In the genomic region with DNA sequence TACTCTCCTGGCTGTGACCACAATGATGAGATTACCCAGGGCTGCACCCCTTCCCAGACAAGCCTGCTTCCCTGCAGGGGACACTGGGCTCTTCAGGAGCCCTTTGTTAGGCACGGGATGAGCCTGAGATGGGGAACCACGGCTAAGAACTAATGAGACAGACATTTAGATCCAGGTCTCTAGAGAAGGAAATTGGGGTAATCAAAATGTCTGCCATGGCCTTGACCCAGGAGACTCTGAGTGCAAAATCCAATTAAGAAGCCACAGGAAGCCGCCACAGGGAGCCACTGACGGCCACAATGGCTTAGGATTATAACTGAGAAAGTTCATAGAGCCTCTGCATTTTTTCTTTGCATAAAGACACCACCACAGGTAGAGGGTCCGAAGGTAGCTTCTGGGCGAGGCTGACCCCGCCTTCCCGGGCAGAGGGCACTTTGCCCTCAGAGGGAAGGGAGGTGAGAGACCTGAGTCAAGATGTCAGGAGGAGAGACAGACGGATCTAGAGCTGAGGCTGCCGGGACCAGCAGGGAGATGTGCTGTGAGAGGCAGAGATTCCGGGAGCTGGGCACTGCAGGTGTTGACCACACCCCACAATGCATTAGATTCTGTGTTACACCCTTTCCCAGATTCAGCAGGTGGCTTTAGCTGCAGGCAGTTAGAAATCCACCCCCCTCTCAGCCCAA, we compare ENCODE assay signal across 27 mouse cellular contexts. TPM values are rescaled to one million over a fixed set of nuclear protein-coding genes. Genes with fewer than 3 reads are reported as not detected.
A peak's percentile ranks its signal among the peaks of the same experiment; 100 is the strongest.
DNase-seq lines count a peak whose midpoint lies in the region; ATAC-seq and TF ChIP-seq lines count a peak whose summit lies in the region.
"Had no signal": no experiment of that assay in that cellular context is flagged by ENCODE, and none has a peak within 500 bp of the region (broad histone marks: within the 10 kb centered on the region; RNA-seq: fewer than 3 reads in every experiment).

No protein-coding gene starts in this region.

- no peak overlapping the region for H3K4me3 ChIP-seq in kidney, embryonic 14.5 days (ENCODE audit: low read length)
- peak overlapping the region; percentile 63 for H3K4me3 ChIP-seq in E14TG2a.4 (replicated peaks; ENCODE audit: low read length)
- H3K4me3 ChIP-seq: heart, adult 2 months; hindbrain, embryonic 13.5 days; myocyte; neural tube, embryonic 15.5 days had no signal

- H3K27me3 ChIP-seq in kidney, embryonic 14.5 days (ENCODE audit: control insufficient read depth, insufficient read depth, low read length): peaks cover 18% of the 10 kb centered on the region
- H3K27me3 ChIP-seq in E14TG2a.4 (ENCODE audit: insufficient read depth, low read length): peaks cover 55% of the 10 kb centered on the region

- TF ChIP-seq CTCF in E14TG2a.4 (conservative IDR thresholded peaks at IDR 0.05; ENCODE audit: low read length): no peak

- DNase-seq in kidney, adult 11 months: peak; percentile 72
- peak; percentile 87 for DNase-seq in R1 (ENCODE audit: low read depth, low spot score)
- DNase-seq in kidney, postnatal 10 days: peak; percentile 65
- DNase-seq in T-cell, adult 2 months (ENCODE audit: low spot score): no peak
- DNase-seq: adrenal gland, postnatal 14 days; cerebellum, adult 2 months; gastrocnemius, postnatal 10 days; heart, adult 2 months; lung, embryonic 14.5 days; lung, postnatal 4 days; spleen, adult 18-20 months had no signal

- no peaks in the 10 kb centered on the region for H3K36me3 ChIP-seq in kidney, embryonic 14.5 days (ENCODE audit: control insufficient read depth, insufficient read depth, low read length)
- H3K36me3 ChIP-seq in E14TG2a.4 (ENCODE audit: insufficient read depth, low read length): peaks cover 10% of the 10 kb centered on the region
- H3K36me3 ChIP-seq: hindbrain, embryonic 13.5 days; neural tube, embryonic 15.5 days had no signal

- no peak overlapping the region for H3K9ac ChIP-seq in kidney, embryonic 14.5 days (ENCODE audit: low read depth, low read length)
- H3K9ac ChIP-seq: hindbrain, embryonic 13.5 days; lung, embryonic 14.5 days; neural tube, embryonic 15.5 days had no signal

- no peaks in the 10 kb centered on the region for H3K9me3 ChIP-seq in kidney, embryonic 14.5 days (ENCODE audit: control insufficient read depth, low read length)
- no peaks in the 10 kb centered on the region for H3K9me3 ChIP-seq in E14TG2a.4 (ENCODE audit: low read length)
- H3K9me3 ChIP-seq: hindbrain, embryonic 13.5 days; neural tube, embryonic 15.5 days had no signal

- WGBS in kidney, embryonic 14.5 days: 35% methylated on average over 11 of the region's 11 CpGs

- H3K27ac ChIP-seq in kidney, embryonic 14.5 days (ENCODE audit: low read depth, low read length): no peak overlapping the region
- H3K27ac ChIP-seq: heart, adult 2 months; hindbrain, embryonic 13.5 days; neural tube, embryonic 15.5 days had no signal

- H3K4me1 ChIP-seq in kidney, embryonic 14.5 days (ENCODE audit: control insufficient read depth, insufficient read depth, low read length): peaks cover 19% of the 10 kb centered on the region; the same call in 1 of the 2 replicates
- H3K4me1 ChIP-seq in E14TG2a.4 (replicated peaks; ENCODE audit: low read depth, low read length): peaks cover 99% of the 10 kb centered on the region

- no peak for ATAC-seq in kidney, embryonic 14.5 days (ENCODE audit: low FRiP score, low TSS enrichment)
- ATAC-seq in cerebellum, adult (ENCODE audit: insufficient number of reproducible peaks, low FRiP score, low TSS enrichment): no peak
- no peak for ATAC-seq in erythroblast, adult 5-6 weeks (replicated peaks; ENCODE audit: low FRiP score, poor library complexity, severe bottlenecking)

- no peak overlapping the region for H3K4me2 ChIP-seq in kidney, embryonic 14.5 days (replicated peaks; ENCODE audit: low read depth, low read length)
- H3K4me2 ChIP-seq: hindbrain, embryonic 13.5 days; lung, embryonic 14.5 days; midbrain, embryonic 11.5 days; neural tube, embryonic 15.5 days had no signal

RNA-seq across cellular contexts. Expression of gene Tmem235, which starts 2.8 kb away (rescaled TPM):
- polyA plus RNA-seq in kidney, embryonic 14.5 days (2014; fragmentation: Nextera tagmentation; extraction: Ambion mirVana): not detected in 2 replicates
- total RNA-seq in erythroblast, adult 5-6 weeks (2015; ENCODE audit: low replicate concordance): not detected in 2 replicates
- total RNA-seq in erythroblast, adult 5-6 weeks (2017; ENCODE audit: low replicate concordance): not detected in 2 replicates
- total RNA-seq: adrenal gland, postnatal 14 days; gastrocnemius, postnatal 10 days; heart, adult 2 months; layer of hippocampus, postnatal 25 days; liver, adult 2 months had no signal
- polyA plus RNA-seq: embryonic facial prominence, embryonic 11.5 days; frontal cortex, adult 2 months; heart, adult 2 months; heart, postnatal 0 days; hindbrain, embryonic 13.5 days; intestine, embryonic 14.5 days; liver, adult 2 months; lung, embryonic 14.5 days; midbrain, embryonic 11.5 days; myocyte; neural tube, embryonic 15.5 days; stomach, embryonic 14.5 days; thymus, postnatal 0 days had no signal

RNA-seq across cellular contexts. Expression of gene Tha1, which starts 10.0 kb away (rescaled TPM):
- polyA plus RNA-seq in kidney, embryonic 14.5 days (2014; fragmentation: Nextera tagmentation; extraction: Ambion mirVana): 4.3 and 5.1 TPM in 2 replicates
- total RNA-seq in erythroblast, adult 5-6 weeks (2015; ENCODE audit: low replicate concordance): not detected in 2 replicates
- total RNA-seq in erythroblast, adult 5-6 weeks (2017; ENCODE audit: low replicate concordance): 1.6 TPM in 1 of 2 replicates, not detected in the other

RNA-seq across cellular contexts. Expression of gene Birc5, which starts 14.3 kb away (rescaled TPM):
- 350 and 420 TPM in 2 replicates for polyA plus RNA-seq in kidney, embryonic 14.5 days (2014; fragmentation: Nextera tagmentation; extraction: Ambion mirVana)
- 83.4 and 115 TPM in 2 replicates for total RNA-seq in erythroblast, adult 5-6 weeks (2015; ENCODE audit: low replicate concordance)
- total RNA-seq in erythroblast, adult 5-6 weeks (2017; ENCODE audit: low replicate concordance): 178 and 180 TPM in 2 replicates

RNA-seq across cellular contexts. Expression of gene Tk1, which starts 37.4 kb away (rescaled TPM):
- 129 and 174 TPM in 2 replicates for polyA plus RNA-seq in kidney, embryonic 14.5 days (2014; fragmentation: Nextera tagmentation; extraction: Ambion mirVana)
- total RNA-seq in erythroblast, adult 5-6 weeks (2015; ENCODE audit: low replicate concordance): 89.2 and 89.4 TPM in 2 replicates
- total RNA-seq in erythroblast, adult 5-6 weeks (2017; ENCODE audit: low replicate concordance): 157 and 212 TPM in 2 replicates

RNA-seq across cellular contexts. Expression of gene Afmid, which starts 37.6 kb away (rescaled TPM):
- polyA plus RNA-seq in kidney, embryonic 14.5 days (2014; fragmentation: Nextera tagmentation; extraction: Ambion mirVana): 3.6 and 4.1 TPM in 2 replicates
- 37.0 and 47.3 TPM in 2 replicates for total RNA-seq in erythroblast, adult 5-6 weeks (2015; ENCODE audit: low replicate concordance)
- 67.8 and 81.4 TPM in 2 replicates for total RNA-seq in erythroblast, adult 5-6 weeks (2017; ENCODE audit: low replicate concordance)
